Mouse (Mus musculus) stomach, postnatal 0 days (tissue): Measurements from ENCODE around the gene Egflam.

Experiments used
- CTCF ChIP-seq: IDR thresholded peaks from 2 replicates; pipeline ENCODE4 v1.5.1; 2016; ENCODE audit warnings: antibody characterized with exemption, low read depth, mild to moderate bottlenecking, moderate library complexity
- EP300 ChIP-seq: optimal IDR thresholded peaks from 2 replicates; pipeline ENCODE3; 2016; ENCODE audit warnings: antibody characterized with exemption

GRCm38 (mm10) chr15:7206110-7206509 is 192.1 kb downstream of the Egflam start:
- TF ChIP-seq CTCF = no peak
- no peak for TF ChIP-seq EP300
